Mouse (Mus musculus): Measurements from ENCODE around the gene Gpatch1.
A peak's percentile ranks its signal among the peaks of the same experiment; 100 is the strongest.
"Not testable (repeated sequence)": the region's sequence is repeated elsewhere in the genome, so short reads cannot be mapped to it uniquely, and the experiment has no call there.

Gpatch1 gene

DNA sequence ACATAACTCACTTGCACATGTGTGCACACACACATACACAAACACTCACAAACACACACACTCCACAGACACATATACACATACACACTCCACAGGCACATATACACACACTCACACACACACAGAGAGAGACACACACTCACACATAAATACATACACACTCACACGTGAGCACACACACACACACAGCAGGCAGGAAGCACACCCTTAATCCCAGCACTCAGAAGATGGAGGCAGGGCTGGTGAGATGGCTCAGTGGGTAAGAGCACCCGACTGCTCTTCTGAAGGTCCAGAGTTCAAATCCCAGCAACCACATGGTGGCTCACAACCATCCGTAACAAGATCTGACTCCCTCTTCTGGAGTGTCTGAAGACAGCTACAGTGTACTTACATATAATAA is 80.3 kb downstream of the Gpatch1 start:
- not testable (repeated sequence) for DNase-seq (ENCODE audit: inconsistent ontology term)

DNA sequence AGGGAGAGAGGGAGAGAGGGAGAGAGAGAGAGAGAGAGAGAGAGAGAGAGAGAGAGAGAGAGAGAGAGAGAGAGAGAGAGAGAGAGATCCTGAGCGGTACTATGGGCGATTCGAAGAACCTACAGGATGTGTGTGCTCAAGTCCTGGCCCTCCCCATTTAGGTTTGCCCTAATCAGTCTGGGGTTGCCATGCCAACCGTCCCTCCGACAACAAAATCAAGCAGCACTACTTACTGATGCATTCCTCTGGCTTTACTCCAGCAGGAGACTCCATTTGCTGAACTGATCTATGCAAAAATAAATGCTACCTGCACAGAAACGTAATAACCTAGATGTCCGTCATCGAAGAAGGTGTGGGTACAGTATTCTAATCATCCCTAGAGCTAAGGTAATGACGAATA is 82.9 kb downstream of the Gpatch1 start:
- peak; percentile 77 for DNase-seq (ENCODE audit: inconsistent ontology term)

DNA sequence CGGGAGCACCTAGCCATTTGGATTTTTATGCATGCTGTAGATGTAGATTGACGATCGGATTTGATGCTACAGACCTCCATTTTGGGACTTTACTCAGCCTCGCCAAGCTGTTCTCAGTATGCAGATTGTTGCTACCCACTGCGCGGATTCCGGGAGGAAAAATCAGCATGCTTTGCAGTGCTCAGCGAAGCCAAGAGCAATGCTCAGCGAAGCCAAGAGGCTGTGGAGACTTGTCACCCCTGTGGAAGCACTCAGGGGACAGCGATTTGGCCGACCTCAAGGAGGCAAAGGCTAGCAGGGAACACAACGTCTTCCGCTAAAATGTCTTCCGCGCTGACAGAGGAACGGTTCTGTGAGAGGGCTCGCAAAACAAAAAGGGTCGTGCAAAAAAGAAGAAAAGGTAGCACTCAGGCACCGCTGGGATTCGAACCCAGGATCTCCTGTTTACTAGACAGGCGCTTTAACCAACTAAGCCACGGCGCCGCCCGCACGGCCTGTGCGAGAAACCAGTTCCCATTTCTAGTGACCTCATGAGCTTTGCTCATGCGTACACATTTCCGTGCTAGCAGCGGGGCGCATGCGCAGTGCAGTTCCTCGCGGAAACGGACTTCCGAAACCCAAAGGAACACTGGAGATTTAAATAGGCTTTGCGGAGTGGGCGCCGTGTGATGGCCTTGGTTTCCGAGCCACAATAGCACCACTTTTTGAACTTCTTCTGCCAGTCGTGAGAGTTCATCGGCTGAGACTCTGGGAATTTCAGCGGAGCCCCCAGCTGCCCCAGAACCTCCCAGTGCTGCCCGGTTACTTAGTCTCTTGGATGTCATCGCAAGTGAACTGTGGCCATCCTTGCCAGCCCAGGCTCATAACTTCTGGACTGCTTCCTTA is 83.6 kb downstream of the Gpatch1 start:
- DNase-seq (ENCODE audit: inconsistent ontology term) = peak; percentile 98

DNA sequence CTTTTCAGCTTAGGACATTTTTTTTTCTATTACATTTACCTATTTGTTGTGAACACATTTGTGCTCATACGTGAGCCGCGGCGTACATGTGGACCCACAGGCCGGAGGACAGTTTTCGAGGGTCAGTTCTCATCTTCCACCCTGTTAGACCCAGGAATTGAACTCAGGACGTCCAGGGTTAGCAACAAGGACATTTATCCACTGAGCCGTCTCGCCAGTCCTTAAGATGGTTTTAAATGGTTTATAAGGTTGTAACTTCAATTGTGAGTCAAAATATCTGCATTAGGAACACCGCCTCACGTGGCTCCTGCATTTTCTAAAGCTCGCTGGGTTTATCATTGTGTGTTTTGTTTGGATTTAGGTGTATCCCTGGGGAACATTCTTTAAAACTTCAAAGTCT is 84.4 kb downstream of the Gpatch1 start:
- no peak for DNase-seq (ENCODE audit: inconsistent ontology term)

DNA sequence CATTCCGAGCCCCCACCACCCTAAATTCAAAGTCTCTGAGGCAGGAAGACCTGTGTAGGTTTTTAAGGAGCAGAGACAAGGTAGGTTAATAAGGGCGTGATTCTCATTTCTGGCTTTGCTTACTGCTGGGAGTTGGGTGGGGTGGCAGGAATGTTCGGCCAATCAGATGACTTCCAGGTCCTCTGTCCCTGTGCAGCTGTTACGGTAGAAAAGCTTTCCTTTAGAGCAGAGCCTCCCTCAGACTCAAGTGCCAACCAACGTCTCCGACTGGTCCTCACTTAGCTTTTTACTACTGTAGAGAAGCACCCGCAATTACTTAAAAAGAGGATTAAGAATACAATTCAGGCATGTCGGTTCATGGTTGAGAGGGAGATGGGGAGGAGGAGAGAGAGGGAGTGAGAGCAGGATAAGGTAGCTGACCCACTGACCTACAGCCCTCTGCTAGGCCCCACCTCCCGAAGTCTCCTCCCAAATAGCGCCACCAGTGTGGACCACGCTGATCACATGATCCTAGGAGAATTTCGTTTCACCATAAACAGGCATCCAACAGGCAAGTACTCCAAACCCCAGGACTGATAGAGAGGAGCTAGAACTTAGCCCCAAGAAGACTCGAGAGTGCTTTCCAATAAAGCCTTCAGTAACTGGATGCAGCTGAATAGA is 85.3 kb downstream of the Gpatch1 start:
- no peak for DNase-seq (ENCODE audit: inconsistent ontology term)

DNA sequence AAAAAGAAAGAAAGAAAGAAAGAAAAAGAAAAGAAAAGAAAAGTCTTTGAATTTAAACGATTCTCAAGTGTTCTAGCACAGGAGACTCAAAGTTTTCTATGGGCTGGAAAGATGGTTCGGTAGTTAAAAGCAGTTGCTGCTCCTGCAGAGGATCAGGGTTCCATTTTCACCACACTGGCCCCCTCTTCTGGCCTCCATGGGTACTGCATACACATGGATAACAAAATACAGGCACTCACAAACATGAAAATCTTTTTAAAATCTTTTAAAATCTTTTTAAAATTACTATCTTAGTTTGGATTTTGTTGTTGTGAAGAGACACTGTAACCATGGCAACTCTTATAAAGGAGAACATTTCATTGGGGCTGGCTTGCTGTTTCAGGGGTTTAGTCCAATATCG is 87.9 kb downstream of the Gpatch1 start:
- no peak for DNase-seq (ENCODE audit: inconsistent ontology term)
